Mouse (Mus musculus) embryo, embryonic 10 days (tissue): ENCODE measurements around the gene Keap1.
"Not testable (repeated sequence)": the region's sequence is repeated elsewhere in the genome, so short reads cannot be mapped to it uniquely, and the experiment has no call there.

Experiments used
- DNase-seq: peaks from one replicate; pipeline ENCODE4 v3.0.0-alpha.2; 2015; ENCODE audit warnings: low spot score

Gene Keap1

DNA sequence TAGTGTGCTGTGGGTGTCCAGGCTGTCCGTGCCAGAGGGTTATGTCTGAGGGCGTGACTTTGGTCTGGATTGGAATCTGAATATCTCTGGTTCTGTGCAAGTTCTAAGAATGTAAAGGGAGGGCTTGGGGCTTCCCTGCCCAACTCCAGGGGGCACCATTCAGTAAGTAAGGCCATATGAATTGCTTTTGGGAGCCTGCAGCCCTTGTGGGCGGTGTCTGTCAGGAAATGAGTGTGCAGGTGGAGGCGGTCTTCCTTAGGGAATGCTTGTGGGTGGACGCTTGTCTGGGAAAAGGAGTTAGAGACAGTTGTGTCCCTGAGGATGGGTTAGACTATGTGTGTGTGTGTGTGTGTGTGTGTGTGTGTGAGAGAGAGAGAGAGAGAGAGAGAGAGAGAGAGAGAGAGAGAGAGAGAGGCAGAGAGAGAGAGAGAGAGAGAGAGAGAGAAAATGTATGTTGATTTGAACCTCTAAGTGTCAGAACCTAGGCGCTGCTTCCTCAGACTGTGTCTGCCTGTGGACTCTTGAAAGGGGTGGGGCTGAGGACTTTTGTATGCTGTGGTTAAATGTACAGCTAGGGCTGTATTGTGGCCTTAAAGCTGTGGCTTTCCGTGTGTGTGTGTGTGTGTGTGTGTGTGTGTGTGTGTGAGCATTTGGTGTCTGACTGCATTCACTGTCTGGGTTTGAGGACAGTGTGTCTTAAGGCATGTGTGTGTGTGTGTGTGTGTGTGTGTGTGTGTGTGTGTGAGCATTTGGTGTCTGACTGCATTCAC lies 43.2 kb downstream of the Keap1 start:
- not testable (repeated sequence) for DNase-seq

- DNase-seq = no peak
Observed at GRCm38 (mm10) chr9:21194787-21195493, 44.2 kb downstream of the Keap1 start.

GRCm38 (mm10) chr9:21193786-21194185 lies 45.4 kb downstream of the Keap1 start:
- DNase-seq = no peak

GRCm38 (mm10) chr9:21190670-21191069 lies 48.5 kb downstream of the Keap1 start:
- DNase-seq = no peak

DNA sequence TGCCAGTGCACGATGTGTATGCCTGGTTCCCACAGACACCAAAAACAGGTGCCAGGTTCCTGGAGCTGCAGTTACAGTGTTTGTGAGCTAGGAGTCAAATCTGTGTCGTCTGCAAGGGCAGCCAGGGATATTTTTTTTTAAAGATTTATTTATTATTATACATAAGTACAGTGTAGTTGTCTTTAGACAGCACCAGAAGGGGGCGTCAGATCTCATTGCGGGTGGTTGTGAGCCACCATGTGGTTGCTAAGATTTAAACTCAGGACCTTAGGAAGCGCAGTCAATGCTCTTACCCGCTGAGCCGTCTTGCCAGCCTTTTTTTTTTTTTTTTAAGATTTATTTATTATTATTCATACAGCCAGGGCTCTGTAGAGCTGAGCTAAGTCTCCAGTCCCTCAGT lies 49.3 kb downstream of the Keap1 start:
- DNase-seq = no peak

- no peak for DNase-seq
Observed at GRCm38 (mm10) chr9:21185436-21185835, 53.7 kb downstream of the Keap1 start.

DNA sequence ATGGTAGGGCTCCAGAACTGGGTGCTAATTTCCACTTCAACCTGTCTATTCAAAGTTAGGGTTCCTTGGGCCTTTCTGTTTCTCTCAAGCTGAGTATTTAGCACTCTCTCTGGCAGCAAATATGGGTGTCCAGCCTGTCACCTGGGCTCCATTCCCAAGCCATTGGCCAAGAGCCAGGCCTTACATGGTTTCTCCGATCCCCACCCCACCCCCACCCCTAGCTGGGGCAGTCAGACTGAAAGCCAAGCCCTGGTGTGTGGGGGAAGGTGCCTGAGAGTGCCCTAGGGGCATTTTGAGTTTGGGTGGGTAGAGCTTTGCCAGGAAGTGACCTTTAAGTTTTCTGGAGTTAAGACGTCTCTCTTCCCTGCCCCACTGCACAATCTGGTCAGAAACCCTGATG lies 54.4 kb downstream of the Keap1 start:
- no peak for DNase-seq

DNA sequence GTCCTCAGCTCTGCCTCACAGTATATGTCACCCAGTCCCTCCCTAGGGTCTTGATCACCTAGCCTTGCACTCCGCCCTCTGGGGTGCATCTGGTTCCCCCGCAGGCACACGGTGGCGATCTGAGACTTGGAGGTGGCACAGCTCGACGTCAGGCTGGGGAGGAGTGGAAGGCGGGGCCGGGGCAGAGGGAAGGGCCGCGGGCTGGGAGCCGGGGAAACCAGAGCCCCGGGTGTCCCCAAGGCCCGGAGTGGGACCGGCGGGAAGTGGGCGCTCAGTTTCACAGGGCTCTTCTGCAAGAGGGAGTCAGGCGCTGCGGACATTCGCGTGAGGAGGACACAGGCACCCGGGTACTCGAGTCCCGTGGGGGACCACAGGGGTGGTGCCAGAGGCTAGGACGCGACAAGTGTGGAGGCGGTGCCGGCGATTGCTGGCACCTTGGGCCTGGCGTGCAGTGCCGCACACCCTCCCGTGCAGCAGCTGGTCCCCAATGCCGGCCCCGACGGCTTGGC lies 55.2 kb downstream of the Keap1 start:
- DNase-seq = no peak

DNA sequence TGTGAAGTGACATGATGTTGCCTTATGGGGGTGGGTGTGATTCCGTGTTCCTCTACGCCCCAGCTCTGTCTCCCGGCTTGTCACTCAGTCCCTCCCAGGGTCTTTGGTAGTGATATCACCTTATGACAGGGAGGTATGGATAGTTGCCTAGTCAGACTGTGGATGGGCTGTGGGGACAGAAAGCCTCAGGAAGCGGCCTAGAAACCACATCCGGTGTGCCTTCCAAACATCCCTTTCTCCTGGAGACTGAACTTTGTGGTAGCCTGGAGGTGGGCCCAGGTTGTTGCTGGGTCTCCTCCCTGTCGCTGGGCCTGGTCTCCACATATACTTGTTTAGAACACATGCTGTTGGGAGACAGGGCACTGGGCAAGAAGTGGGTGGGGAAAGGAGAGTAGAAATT lies 55.7 kb downstream of the Keap1 start:
- no peak for DNase-seq

GRCm38 (mm10) chr9:21181421-21182220 lies 57.5 kb downstream of the Keap1 start:
- DNase-seq = peak; percentile 68

DNA sequence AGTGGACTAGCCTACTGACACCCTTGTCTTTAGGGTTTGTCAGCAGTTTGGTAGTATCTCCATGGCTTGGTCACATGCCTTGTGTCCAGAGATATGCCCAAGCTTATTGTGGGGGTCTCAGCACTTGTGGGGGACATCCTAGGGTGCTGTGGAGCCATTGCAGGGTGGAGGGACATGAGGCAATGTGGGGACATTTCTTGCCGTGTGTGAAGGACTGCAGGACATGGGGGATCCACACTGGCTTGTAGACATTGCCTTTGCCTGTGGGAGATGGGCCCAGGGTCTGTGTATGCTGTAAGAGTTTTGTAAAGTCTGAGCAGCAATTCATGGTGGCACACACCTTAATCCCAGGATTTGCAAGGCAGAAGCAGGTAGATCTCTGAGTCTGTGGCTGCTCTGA lies 58.3 kb downstream of the Keap1 start:
- DNase-seq = no peak

DNA sequence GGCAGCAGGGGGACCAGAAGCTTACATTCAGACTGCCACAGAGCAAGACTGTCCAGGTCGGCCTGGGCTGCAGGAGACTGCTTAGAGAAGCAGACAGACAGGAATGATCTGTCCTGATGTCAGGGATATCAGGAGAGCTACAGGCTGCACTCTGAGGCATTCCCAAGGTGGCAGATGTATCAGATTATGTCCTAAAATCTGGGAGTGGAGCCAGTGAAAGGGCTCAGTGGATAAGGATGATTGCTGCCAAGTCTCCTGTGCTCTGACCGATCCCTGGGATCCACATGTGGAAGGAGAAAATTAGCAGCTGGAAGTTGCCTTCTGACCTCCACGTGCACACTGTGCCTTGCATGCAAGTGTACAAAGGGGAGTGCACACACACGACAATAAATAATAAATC lies 58.8 kb downstream of the Keap1 start:
- DNase-seq = no peak
